Mouse (Mus musculus) urinary bladder, postnatal 14 days (tissue): ENCODE measurements at regions not wholly inside any gene's neighbourhood (a gene's known extent, or its start where the extent isn't known, plus 50 kb on each side); places are given as distances from the start of the nearest gene placed in this dataset.
"Not testable (repeated sequence)": the region's sequence is repeated elsewhere in the genome, so short reads cannot be mapped to it uniquely, and the experiment has no call there.

Experiments used
- DNase-seq: peaks from one replicate; pipeline ENCODE4 v3.0.0; 2021; ENCODE audit warnings: low spot score

DNA sequence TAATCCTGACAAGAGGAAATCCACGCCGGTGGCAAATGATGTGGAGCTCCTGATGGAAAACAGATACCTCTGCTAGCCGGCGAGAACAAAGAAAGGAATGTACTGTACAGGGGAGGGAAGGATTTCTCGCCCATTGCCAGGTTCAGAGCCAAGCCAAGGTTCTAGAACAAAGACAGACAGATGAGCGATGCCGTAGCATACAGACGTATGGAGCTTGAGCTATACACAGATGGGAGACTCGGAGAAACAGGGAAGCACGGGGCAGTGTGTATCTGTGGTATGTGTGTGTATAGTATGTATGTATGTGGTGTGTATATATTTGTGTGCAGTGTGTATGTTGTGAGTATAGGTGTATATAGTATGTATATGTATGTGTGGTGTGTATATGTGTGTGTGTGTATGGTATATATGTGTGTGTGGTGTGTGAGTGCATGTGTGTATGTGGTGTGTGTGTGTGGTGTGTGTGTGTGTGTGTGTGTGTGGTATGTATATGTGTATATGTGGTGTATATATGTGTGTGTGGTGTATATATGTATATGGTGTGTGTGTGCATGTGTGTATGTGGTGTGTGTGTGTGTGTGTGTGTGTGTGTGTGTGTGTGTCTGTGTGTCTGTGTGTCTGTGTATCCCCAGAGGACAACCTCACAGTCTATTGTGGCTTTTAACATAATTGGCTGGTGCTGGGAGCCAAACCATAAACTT, 140.6 kb downstream of the Cand1 start:
- DNase-seq: no peak

DNA sequence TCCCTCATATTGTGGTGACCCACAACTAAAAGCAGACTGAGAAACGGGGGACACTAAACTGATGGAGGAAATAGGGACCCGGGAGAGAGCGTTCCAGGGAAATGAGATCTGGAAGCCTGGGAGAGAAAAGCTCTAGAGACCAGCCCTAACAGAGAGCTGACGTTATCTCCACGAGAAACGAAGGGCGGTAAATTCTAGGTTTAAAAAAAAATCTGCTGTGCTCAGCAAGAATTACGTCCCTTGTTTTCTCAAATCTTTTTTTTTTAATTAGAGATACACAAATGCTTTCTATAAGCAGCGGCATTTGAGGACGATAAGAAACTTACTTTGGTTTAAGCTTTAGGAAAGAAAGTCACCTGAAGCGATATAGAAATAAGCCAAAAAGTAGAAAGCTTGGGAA, 145.7 kb downstream of the Cand1 start:
- no peak for DNase-seq

DNA sequence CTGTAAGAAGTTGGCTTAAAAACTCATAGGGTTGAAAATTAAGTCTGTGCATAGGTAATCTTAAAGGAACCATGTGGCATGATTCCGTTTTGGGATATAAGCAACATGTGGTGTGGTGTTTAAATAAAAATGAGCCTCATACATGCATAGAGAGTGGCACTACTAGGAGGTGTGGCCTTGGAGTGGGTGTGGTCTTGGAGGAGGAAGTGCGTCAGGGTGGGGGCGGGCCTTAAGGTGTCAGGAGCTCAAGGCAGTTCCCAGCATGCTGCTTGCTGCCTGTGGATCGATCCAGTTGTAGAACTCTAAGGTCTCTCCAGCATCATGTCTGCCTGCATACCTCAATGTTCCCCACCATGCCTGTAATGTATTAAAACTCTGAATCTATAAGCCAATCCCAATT, 152.0 kb downstream of the Cand1 start:
- no peak for DNase-seq

DNA sequence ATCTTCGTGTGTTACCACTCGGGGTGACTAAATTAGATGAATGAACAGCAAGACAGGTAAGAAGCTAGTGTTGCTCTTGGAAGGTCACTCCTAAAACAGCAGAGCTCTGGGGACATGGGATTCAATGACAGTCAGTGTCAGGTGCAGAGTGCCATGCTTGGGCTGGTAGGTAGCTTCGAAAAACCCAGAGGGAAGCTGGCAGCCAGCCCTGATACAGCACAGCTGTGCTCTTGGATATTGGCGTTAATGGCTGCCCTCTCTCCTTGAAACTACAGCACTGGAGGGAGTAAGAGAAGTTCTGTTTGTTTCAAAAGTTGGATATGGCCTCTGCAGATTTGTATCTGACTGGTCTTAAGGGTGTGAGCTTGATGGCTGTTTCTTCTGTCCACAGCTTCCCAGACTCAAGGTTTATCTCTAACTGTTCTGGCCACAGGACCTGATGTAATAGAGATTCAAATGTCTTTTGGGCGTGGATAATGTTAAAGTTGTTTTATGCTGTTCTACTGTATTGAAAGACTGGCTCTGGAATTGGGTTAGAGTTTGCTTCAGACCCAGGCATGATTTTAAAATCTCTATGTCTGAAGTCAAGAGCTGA, 152.7 kb downstream of the Cand1 start:
- DNase-seq: no peak

DNA sequence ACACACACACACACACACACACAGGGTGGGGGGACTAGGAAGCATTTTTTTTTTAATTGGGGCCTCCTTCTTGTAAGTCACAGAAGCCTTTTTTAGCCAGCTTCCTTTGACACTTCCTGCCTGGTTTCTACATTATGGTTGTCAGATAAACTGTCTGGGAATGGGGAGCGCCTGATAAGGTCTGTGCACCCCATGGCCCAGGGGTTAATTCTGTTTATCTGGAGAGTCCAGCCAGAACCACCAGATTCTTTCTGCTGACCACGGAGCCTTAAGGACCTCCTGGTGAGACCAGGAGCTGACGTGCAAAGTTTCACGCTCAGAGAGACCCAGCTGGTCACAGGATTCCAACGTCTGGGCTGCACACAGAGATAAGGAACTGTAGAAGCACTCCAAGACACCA, 153.4 kb downstream of the Cand1 start:
- DNase-seq: no peak

DNA sequence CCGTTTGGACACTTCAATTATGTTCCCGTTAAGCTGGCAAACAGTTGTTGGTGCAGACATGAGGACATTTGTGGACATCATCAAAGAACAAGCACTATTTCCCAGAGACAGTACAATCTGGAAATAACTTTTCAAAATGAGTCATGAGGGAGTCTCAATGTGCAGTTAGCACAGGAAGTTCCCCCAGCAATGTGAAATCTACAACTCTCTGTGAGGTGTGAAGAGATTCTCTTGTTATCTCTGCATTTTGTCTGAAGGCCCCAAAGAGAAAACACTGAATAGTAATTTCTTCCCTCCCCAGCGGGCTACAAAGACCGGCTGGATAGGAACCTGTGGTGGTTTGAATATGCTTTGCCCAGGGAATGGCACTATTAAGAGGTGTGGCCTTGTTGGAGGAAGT, 156.4 kb downstream of the Cand1 start:
- no peak for DNase-seq

DNA sequence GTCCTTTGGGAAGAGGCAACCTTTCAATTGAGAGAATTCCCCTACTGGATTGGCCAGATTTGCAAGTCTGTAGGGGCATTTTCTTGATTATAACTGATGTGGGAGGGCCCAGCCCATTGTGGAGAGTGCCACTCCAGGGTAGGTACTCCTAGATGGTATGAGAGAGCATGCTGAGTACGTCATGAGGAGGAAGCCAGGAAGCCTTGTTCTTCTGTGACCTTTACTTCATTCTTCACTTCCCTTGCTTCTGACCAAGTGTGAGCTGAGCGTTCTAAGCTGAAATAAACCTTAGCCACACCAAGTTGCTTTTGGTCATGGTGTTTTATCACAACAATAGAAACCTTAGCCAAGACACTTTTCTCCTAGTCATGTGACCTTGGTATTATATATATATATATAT, 157.0 kb downstream of the Cand1 start:
- no peak for DNase-seq

DNA sequence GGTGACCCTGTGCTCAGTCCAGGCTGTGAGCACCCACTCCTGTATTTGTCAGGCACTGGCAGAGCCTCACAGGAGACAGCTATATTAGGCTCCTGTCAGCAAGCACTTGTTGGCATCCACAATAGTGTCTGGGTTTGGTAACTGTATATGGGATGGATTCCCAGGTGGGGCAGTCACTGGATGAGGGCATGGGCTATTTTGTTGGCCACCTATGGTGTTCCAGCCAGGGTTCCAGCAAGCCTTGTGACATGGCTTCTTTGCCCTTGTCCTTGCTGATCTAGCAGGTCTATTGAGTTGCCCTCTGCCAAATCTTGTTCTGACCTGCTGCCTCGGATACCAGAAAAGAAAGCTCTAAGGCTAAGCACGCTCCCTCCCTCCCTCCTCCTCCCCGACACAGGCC, 158.1 kb downstream of the Cand1 start:
- DNase-seq: not testable (repeated sequence)

DNA sequence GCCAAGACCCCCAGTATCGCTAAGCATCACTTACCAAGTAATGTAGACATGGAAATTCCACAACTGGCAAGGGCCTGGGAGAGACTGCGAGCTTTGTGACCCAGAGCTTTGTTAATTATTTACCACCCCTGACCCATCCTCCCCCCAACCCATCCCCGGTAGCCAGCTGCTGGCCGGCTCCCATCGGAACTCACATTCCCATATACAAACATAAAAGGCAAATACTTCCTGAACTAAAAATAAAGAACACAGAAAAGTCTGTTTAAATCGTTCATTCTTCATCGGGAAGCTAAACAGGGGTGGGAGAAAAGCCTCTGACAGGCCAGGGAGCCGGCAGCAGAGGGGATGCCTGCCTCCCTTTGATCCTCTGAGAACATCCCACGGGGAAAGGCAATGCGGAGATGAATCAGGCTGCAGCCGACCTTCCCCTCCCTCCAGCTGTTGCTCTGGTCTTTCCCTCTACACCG, 163.7 kb downstream of the Cand1 start:
- DNase-seq: no peak

DNA sequence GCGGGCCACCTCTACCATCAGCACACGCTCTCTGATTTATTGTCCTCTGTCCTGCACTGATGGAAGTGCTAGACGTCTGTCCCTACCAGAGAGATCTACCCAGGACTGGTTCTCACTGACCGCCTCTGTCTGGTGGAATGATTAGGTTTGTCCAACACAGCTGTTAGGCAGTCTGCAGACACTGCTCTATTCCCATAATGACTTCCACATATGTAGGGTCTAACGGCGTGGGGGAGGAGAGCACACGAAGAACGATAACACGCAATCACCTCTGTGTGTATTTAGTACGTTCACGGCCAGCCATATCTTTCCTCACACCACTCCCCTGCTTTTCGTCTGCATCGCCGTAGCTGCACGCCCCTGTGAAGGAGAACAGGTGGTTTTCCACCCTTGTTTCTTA, 165.0 kb downstream of the Cand1 start:
- no peak for DNase-seq

DNA sequence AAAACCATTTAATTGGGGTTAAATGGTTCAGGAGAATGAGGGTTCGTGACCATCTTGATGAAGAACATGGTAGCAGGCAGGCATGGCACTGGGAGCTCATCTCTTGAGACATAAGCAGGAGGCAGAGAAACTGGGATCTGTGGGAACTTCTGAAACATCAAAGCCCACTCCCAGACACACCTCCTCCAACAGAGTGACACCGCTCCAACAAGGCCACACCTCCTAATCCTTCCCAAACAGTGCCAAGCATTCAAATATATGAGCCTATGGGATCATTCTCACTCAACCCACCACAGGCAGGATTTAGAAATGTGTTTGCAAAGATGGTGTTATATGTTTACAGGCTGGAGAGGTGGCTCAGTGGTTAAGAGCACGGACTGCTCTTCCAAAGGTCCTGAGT, 165.9 kb downstream of the Cand1 start:
- DNase-seq: no peak

DNA sequence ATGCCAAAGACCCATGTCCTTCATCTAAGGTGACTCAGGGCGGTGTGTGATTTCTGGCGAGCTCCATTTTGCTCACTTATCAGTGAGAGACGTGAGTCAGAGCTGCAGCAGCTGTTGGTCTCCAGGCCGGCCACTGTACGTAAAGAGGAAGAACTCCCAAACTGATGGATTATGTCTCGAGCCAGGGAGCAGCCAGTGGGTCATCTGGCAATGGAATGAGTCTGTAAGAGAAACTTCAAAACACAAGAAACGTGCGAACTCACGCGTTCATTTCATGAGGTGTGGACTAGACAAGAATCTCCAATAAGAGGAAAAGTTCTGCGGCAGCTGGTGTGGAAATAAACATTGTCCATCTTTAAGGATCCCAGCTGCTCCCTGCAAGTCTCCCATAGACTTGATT, 170.4 kb downstream of the Cand1 start:
- peak; percentile 20 for DNase-seq

DNA sequence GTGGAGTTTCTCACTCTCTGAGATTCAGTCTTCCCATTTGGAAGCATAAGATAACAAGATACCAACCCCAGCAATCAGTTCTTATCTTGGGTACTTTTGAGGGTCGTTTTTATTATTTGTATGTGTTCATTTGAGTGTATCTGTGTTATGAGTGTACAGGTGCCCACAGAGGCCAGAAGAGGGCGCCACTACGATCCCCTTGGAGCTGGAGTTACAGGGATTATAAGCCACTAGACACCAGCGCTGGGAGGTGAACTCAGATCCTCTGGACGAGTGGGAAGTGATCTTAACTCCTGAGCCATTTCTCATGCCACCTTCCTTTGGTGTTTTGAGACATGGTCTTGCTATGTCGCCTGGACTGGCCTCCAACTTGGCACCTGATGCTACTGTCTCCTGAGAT, 172.0 kb downstream of the Cand1 start:
- no peak for DNase-seq

DNA sequence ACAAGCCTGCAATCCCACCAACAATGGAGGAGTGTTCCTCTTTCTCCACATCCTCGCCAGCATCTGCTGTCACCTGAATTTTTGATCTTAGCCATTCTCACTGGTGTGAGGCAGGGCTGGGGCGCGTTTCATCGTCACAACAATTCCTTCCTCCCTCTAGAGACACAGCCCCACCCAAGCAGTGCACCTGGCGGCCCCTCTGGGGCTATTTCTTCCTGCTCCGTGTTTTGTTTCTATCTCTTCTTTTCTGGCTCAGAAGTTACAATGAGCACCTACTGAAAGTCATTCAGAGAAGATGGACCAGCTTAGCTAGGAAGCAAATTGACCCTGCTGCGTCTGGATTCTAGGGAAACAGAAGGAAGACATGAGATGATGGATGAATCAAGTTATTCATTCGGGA, 172.5 kb downstream of the Cand1 start:
- no peak for DNase-seq

DNA sequence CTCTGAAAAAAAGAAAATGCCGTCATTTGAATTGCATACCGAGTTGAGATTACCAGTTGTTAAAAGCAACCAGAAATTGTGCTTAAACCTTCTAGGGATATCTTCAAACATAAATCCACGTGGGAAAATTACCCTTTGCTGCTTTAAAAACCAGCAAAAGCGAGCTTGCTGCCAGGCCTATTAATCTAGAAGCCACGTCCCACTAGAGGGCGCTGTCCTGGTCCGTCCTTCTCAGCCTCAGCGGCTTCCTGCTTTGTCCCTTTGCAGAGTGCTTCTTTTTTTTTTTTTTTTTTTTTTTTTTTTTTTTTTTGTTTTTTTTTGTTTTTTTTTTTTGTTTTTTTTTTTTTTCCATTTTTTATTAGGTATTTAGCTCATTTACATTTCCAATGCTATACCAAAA, 173.9 kb downstream of the Cand1 start:
- peak; percentile 58 for DNase-seq

DNA sequence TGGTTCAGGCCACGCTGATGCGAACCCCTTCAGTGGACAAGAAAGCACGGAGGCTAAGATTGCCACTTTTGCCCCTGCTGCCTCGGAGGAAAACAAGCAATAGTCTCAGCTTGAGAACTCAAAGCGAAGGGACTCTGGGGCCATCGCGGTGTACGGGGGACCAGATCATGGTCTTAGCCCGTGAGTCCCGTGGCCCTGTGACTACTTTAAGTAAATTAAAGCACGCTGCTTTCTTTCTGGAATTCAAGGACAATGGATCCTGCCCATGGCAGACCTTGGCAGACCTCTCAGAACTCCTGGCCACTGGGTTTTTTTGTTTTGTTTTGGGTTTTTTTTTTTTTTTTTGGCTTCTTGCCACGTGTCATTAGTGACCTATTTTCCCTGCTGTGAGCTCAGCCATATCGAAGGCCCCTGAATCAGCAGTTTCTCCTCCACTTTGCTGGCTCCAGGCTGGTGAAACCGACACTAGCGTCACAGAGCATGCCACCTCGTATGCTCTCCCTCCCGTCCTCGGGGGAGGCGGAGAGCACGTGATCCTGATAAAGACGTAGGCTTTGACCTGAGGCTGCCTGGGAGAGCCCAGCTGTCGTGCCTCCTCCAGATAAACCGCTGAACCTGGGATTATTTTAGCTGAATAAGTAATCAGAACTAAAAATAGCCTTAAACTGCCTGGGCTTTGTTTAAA, 174.6 kb downstream of the Cand1 start:
- peak; percentile 16 for DNase-seq

DNA sequence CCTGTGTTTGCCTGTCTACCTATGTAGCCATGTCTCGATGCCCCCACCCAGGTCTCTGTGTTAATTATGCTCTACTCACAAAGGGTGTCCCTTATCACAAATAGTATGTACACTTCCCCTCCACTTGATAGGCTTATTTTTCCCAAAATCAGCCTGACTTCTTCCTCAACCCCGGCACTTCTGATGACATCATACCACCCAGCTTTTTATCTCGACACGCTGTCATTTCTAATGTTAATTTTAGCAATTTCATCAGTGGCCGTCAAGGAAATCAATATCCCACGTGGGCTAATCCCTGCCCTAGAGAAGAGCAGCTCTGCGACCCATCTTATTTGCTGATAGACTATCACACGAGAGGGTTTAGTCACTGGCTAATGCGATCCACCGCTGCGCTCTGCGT, 175.6 kb downstream of the Cand1 start:
- no peak for DNase-seq

DNA sequence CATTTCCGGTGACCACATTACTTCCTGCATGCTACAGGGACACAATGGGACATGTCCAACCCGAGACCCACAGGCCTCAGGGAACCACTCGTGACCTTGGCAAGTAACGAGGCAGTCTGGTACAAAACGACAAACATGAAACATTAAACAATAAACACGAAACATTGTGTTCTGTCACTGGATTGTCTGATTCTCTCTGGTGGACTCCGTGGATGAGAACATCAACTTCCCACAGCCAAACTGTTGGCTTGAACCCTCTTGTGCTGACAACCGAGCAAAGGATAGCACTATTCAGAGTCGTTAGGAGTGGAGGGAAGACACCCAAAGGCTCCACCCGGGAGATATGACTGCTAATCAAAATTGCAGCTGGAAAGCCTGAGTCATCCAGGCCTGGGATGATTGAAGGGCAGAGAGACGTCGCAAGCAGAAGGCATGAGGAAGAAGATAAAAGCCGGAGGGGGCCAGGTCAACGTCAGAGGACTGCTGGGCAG, 176.6 kb downstream of the Cand1 start:
- DNase-seq: no peak

DNA sequence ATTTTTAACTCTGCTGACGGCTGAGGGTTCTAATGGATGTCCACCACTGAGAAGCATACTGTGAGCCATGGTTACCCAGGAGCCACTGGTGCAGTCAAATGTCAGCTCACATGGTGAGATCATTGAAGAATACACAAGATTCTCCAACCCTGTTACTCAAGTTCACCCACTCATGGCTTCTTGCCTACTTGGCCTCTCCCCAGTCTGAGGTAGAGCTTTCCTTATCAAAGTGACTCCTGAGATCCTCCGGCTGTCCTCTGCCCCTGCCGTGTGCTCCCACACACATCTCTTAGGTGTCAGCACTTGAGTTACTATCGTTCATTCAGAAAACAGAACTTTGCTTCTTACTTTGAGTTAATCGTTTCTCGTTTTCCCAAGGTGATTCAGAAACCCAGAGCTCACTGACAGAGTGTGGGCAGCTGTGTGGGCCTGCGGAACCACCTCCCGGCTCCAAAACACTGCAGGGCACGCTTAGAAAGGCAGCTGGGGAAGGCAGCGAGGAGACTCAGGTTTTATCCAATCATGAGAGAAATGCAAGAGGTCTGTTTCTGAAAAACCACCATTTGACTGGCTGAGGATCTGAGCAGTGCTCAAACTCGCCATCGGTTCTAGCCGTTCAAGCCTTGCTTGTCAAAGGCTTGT, 177.8 kb downstream of the Cand1 start:
- no peak for DNase-seq

DNA sequence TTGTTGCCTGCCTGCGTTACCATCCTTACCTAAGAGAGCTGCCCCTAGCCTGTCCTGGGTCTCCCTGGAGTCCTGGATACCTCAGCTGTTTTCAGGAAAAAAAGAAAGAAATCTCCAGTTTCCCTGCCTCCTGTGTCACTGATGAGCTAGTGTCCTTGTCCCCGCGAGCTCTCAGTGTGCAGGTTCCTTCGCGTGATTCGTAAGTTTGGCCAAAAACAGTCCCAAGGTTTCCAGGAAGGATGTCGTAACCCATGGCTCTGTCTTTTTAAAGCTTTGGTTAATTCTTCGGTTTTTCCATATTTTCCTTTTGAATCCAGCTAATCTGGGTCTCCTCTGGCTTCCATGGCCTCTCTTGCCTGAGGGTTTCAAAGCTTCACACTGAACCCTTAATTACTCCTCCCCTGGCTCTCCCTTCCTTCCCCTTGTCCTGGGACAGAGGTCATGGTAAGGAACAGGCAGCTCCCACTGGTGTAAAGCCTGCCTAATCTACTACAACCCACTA, 178.5 kb downstream of the Cand1 start:
- DNase-seq: no peak

DNA sequence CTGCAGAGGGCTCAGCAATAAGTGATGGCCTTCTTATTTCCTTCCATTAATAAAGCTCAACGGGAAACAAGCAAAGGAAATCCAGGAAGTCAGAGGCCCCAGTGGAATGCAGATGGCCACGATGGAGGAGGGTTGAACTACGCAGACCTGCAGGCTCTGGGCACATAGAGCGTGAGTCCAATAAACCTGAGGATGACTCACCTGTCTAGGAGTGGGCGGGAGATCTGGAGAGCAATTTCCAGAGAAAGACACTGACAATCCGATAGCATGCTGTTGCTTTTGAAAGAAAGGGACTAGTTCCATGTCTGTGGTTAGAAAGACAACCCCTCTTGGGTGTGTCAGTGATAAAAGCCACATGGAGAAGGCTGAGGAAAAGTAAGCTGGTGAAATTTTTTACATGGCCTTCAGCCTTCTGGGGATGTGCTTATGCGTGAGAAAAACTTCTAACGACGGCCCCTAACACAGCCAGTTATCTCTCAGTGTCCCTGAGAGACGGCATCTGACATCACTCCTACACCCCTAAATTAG, 181.3 kb downstream of the Cand1 start:
- peak; percentile 28 for DNase-seq

DNA sequence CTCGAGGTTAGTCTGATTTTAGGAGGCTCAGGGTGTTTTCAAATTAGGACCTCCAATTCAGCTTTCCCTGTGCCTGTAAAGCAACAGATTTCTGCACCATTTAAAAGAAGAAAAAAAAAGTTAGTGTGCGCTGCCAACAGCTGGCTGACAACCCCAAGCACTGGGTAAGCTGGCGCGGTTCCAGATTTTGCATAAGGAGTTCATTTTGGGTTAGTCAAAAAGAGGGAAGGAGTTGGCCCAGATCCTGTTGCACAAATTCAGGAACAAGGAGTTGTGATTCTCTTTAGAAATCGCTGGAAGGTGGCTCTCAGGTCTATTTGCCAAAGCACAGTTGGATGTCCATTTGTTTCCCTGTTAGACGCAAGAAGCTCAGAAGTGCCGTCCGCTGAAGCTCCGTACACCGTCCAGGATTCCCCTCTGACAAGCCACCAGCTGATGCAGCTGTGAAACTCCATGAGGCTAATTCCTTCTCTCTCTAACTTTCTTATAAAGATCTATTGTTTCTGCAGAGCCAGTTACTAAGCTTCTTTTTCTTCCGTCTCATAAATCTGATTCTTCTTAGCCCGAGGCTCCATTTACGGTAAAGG, 184.6 kb downstream of the Cand1 start:
- DNase-seq: peak; percentile 65
